Mouse (Mus musculus): Measurements from ENCODE around the gene Nsun6. TPM values are rescaled to one million over a fixed set of nuclear protein-coding genes. Genes with fewer than 3 reads are reported as not detected.

The Nsun6 gene
- total RNA-seq (2014; fragmentation: Nextera tagmentation): 11.2 and 14.5 TPM in 2 replicates
- 5.5 and 7.4 TPM in 2 replicates for total RNA-seq (2017)

DNA sequence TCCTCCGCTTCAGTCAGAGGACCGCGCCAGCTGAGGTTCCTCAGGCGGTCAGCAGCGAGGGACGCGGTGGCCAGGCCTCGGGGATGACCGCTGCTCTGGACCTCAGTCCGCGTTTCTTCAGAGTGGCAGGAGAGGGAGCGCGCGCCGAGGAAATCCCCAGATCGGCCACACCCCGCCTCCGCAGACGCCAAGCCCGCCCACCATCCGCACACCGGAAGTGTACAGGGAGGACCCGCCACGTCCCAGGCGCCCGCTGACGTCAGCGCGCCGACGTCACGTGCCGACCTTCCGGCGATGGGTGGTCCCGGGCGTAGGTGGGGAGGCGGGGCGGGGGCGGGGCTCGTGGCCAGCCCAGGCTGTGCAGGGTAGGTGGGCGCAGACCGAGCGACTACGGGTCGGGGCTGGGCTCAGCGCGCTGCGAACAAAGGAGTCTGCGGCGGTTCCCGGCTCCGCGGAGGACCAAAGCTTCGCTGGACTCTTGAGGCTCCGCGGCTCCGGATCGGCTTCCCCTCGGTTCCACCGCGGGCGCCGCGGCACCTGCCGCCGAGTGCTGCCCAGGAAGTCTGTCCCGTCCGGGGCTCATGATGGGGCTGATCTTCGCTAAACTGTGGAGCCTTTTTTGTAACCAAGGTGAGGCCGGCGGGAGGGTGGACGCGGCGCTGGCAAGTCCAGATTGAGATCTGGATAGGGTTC is at the start of gene Nsun6:
Gene Nsun6 (minus strand): TSS at position 125 of the 693 bp plus-strand sequence.
- ATAC-seq (replicated peaks; ENCODE audit: poor library complexity, severe bottlenecking): peak; percentile 94

DNA sequence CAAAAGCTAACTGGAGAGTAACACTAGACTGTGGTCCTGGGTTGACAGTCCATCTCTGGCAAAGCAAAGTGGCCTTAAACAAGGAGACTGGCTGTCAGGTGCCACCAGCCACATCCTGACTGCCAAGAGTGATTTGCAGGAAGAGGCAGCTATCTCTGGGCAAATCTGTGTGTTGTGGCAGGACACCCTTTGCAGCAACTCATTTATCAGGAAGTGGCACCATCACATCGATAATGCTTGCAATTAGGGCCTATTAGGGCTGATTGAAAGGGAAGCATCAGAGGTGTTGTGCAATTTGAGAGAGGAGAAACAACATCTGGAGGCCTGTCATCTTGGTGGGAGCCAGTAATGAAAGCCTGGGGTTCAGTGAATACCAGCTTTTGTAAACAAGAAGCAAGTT is 49.5 kb upstream of the Nsun6 start:
- ATAC-seq (replicated peaks; ENCODE audit: poor library complexity, severe bottlenecking): peak; percentile 74

DNA sequence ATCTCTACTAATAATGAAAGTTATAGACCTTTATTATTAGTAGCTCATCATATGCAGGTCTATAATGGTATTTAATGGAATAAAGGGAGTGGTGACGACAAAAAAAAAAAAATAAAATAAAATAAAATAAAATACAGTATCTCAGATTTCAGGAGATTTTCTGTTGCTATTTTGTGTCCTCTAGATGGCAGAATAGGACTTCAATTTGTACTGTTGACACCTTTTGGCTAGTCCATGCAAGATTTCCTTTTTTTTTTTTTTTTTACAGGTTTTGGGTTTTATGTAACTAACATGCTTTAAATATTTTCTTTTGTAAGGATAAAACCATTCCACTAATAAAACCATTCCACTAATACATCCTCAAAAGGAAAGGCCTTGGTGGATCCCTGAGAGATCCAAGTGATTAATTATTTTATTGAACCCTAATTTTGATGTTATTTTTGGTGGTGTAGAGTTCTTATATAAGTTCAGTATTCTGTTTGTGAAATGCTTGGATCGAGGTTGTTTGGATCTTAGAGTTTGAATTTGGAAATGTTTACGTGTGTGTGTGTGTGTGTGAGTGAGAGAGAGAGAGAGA is 41.7 kb upstream of the Nsun6 start:
- no peak for ATAC-seq (replicated peaks; ENCODE audit: poor library complexity, severe bottlenecking)

GRCm38 (mm10) chr2:15087308-15087707 is 32.4 kb upstream of the Nsun6 start:
- no peak for ATAC-seq (replicated peaks; ENCODE audit: poor library complexity, severe bottlenecking)

DNA sequence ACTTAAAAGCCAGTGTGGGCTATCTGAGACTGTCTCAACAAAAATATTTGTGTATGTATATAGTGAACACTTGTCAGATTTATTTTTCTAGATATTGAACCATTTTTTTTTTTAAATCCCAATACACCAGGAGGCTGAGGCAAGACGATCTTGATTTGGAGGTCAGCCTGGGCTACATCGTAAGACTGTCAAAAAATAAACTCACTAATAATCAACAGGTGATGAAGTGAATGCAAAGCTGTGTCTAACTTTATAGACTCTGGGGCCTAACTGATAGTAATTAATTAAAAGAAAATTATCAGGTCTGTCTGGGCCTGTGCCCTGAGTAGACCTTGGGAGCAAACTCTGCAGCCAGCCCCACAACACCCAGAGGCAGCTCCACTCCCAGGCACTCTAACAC is 28.8 kb upstream of the Nsun6 start:
- ATAC-seq (replicated peaks; ENCODE audit: poor library complexity, severe bottlenecking): no peak

- no peak for ATAC-seq (replicated peaks; ENCODE audit: poor library complexity, severe bottlenecking)
These were observed 12.2 kb upstream of the Nsun6 start for GRCm38 (mm10) chr2:15067091-15067490.

- ATAC-seq (replicated peaks; ENCODE audit: poor library complexity, severe bottlenecking): no peak
These were observed 10.6 kb upstream of the Nsun6 start for GRCm38 (mm10) chr2:15065447-15065846.

GRCm38 (mm10) chr2:15064380-15065269 is 9.8 kb upstream of the Nsun6 start:
- ATAC-seq (replicated peaks; ENCODE audit: poor library complexity, severe bottlenecking): no peak

DNA sequence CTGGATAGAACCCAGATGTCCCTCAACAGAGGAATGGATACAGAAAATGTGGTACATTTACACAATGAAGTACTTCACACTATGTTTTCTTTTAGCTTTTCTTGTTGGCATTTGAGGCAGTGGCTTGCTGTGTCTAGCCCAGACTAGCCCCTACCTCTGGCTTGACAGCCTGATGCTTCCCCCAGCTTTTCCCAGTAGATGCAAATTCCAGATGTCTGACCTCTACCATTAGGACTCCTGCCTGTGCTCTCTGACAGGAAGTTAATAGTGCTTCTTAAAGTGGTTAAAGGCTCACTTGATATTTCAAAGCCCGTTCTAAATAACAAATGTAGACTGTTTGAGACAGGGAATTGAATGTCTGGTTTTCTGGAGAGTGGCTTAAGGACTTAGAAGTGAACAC is 8.9 kb upstream of the Nsun6 start:
- ATAC-seq (replicated peaks; ENCODE audit: poor library complexity, severe bottlenecking): no peak

- no peak for ATAC-seq (replicated peaks; ENCODE audit: poor library complexity, severe bottlenecking)
These were observed 6.0 kb upstream of the Nsun6 start for GRCm38 (mm10) chr2:15060856-15061255.

DNA sequence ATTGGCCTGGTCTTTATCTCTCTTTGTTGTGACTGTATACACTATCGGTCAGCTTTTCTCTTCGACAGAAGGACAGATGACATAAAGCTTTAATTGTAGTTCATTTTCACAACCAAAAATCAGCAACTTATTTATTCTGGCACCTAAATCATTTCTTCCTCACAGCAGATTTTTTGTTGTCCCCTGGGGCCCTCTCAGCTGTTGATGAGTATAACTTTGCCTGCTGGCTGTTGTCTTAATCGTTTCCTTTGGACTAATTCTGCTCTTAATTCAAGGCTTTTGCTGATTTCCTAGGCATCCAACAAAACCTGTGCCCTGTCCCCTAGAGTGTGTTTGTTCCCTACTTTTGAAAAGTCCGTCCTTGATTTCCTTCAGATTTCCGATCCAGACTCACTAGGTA is 3.4 kb upstream of the Nsun6 start:
- no peak for ATAC-seq (replicated peaks; ENCODE audit: poor library complexity, severe bottlenecking)

DNA sequence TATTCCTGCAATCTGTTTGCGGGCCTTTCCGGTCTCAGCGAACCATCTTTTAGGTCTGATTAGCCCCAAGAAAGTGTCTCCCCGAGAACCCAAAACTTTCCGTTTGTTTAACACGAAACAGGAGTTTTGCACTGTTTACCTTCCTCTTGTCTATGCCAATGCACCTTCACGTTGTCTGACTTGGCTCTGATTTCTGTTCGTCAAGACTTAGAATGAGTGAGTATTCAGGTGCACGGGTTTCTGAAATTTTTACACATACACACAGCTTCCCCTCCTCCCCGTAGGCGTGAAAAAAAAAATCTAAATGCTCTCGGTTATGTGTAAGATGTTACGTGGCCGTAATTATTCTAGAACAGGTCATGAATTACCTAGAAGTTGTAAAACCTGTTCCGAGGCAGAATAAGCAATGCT is 877 bp upstream of the Nsun6 start:
- ATAC-seq (replicated peaks; ENCODE audit: poor library complexity, severe bottlenecking): no peak

DNA sequence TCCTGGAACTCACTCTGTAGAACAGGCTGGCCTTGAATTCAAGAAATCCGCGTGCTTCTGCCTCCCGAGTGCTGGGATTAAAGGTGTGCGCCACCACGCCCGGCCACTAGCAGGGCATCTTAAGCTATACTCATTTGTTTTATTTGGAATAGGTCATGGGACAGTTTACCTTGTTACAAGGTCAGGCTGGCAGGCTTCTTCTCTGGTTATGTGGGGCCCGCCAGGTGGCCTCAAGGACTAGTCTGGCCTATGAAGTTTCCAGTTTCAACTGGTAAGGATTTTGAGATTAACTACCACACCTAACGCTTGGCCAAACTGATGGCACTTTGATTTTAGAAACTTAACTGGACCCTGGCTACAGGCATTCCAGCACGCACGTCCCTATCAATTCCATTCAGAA is 373 bp downstream of the Nsun6 start:
- peak; percentile 5 for ATAC-seq (replicated peaks; ENCODE audit: poor library complexity, severe bottlenecking)

GRCm38 (mm10) chr2:15049117-15049873 is 5.6 kb downstream of the Nsun6 start, which contains the start of gene Arl5b:
Arl5b (plus strand) TSS chr2:15049395.
- ATAC-seq (replicated peaks; ENCODE audit: poor library complexity, severe bottlenecking): peak; percentile 99

DNA sequence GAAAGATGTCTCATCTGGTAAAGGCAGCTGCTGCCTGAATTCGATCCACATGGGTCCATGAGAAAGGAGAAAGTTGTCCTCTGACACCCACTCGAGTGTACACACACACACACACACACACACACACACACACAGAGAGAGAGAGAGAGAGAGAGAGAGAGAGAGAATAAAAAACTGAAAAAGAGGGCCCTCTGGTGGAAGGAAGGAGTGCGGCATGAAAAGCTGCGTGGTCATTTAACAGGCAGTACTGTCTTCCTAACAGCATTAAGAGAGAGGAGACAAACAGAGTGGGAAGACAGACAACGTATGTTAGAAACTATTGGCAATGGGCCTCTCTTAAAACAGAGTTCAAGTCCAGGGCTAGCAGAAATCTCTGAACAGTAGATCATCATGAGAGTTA is 14.5 kb downstream of the Nsun6 start:
- peak; percentile 84 for ATAC-seq (replicated peaks; ENCODE audit: poor library complexity, severe bottlenecking)

DNA sequence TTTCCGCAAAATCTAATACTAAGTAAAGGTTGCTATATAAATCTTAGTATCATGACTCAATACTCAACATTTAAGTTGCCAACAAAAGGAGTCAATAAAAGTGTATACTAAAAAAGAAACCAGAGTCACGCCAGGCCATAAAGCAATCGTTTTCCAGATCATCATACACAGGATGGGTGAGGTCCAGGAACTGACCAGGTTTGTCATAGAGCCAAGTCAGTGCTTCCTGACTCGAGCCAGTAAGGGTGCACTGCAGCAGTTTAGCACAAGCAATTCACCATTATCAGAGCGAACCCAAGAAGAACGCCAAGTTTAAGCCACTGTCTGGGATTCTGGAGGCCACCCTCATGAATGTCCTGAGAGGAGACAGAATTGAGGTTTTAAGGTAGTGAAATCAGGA is 16.2 kb downstream of the Nsun6 start:
- ATAC-seq (replicated peaks; ENCODE audit: poor library complexity, severe bottlenecking): no peak

DNA sequence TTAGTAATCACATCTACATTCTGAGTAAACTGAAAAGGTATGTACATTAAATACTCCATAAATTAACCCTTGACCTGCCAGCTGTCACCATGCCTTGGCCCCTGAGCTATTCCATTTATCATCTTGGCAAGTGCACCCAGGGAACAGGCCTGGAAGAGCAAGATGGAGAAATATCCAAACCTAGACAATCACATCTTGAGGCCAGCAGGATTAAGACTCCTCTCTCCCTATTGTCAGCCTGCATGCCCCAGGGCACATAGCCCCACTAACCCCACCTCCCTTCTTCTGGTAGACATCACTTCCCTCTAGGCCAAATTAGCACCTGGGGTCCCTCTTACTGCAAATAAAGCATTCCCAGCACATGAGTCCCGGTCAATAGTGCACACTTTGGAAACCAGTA is 27.1 kb downstream of the Nsun6 start:
- no peak for ATAC-seq (replicated peaks; ENCODE audit: poor library complexity, severe bottlenecking)

- ATAC-seq (replicated peaks; ENCODE audit: poor library complexity, severe bottlenecking): no peak
These were observed 28.1 kb downstream of the Nsun6 start for GRCm38 (mm10) chr2:15026817-15027216.

- ATAC-seq (replicated peaks; ENCODE audit: poor library complexity, severe bottlenecking): no peak
These were observed 46.8 kb downstream of the Nsun6 start for GRCm38 (mm10) chr2:15008072-15008471.

DNA sequence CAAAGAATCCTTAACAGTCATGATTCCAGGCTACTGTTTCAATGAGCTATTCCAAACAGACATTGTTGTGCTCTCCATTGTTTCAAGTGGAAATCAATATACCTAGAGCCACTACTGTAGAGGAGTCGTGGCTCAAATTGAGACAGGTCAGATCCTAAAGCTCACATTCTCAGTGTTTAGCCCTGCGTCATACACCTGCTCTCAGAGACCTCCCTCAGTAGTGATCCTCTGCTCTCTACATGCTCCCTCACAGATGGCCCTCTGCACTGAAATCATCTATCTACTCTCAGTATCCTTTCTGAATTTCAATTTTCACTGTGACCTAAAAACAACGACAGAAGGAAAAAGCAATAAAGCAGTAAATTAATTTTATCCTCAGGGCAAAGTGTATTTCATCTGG is 47.3 kb downstream of the Nsun6 start:
- ATAC-seq (replicated peaks; ENCODE audit: poor library complexity, severe bottlenecking): no peak

Measured in granulocyte monocyte progenitor cell, adult 5-6 weeks (primary cell).